Mouse (Mus musculus): ENCODE results near the gene Yju2.

- TF ChIP-seq POLR2A (IDR thresholded peaks at IDR 0.05; ENCODE audit: borderline replicate concordance, low read depth, low read length) (no peak), CTCF (IDR thresholded peaks at IDR 0.05; ENCODE audit: low read depth, low read length) (no peak)
Measured at GRCm38 (mm10) chr17:56017848-56018247, 58.9 kb downstream of the Yju2 start.

Measured in bone marrow macrophage, adult 2 months (primary cell).